Mouse (Mus musculus) cerebellum, adult 9-11 months (tissue): Measurements from ENCODE around the gene Inha.

ENCODE experiments used
- DNase-seq: peaks from one replicate; pipeline ENCODE4 v3.0.0; 2022

The Inha gene

GRCm38 (mm10) chr1:75521321-75522031 lies 14.6 kb downstream of the Inha start, which contains the start of gene Stk11ip:
Gene Stk11ip, plus strand, starts transcription at chr1:75521529.
- DNase-seq, result peak; percentile 91

GRCm38 (mm10) chr1:75524679-75525078 lies 17.8 kb downstream of the Inha start:
- no peak for DNase-seq

GRCm38 (mm10) chr1:75530546-75530945 lies 23.7 kb downstream of the Inha start:
- DNase-seq, result no peak

- DNase-seq, result no peak
These were observed 25.6 kb downstream of the Inha start for GRCm38 (mm10) chr1:75532280-75533172.

- no peak for DNase-seq
These were observed 26.7 kb downstream of the Inha start for GRCm38 (mm10) chr1:75533325-75534252.

- DNase-seq, result no peak
These were observed 30.7 kb downstream of the Inha start for GRCm38 (mm10) chr1:75537587-75537986.

GRCm38 (mm10) chr1:75538597-75539190 lies 31.8 kb downstream of the Inha start:
- DNase-seq, result no peak

- DNase-seq, result no peak
These were observed 34.6 kb downstream of the Inha start for GRCm38 (mm10) chr1:75541496-75541895.

- DNase-seq, result no peak
These were observed 37.5 kb downstream of the Inha start for GRCm38 (mm10) chr1:75544351-75544750.

- peak; percentile 83 for DNase-seq
These were observed 39.4 kb downstream of the Inha start, which contains the start of gene Slc4a3 for GRCm38 (mm10) chr1:75545965-75546956. Gene Slc4a3, plus strand, starts transcription at chr1:75546266.

- DNase-seq, result no peak
These were observed 40.5 kb downstream of the Inha start for GRCm38 (mm10) chr1:75547351-75547750.

GRCm38 (mm10) chr1:75548083-75548482 lies 41.2 kb downstream of the Inha start:
- no peak for DNase-seq

GRCm38 (mm10) chr1:75548871-75549270 lies 42.0 kb downstream of the Inha start:
- DNase-seq, result peak; percentile 26

- peak; percentile 31 for DNase-seq
These were observed 42.7 kb downstream of the Inha start for GRCm38 (mm10) chr1:75549289-75550279.

GRCm38 (mm10) chr1:75550586-75550985 lies 43.7 kb downstream of the Inha start:
- DNase-seq, result peak; percentile 31

- no peak for DNase-seq
These were observed 48.8 kb downstream of the Inha start for GRCm38 (mm10) chr1:75555680-75556079.

GRCm38 (mm10) chr1:75556143-75556781 lies 49.4 kb downstream of the Inha start:
- DNase-seq, result no peak

GRCm38 (mm10) chr1:75557041-75557440 lies 50.2 kb downstream of the Inha start:
- DNase-seq, result peak; percentile 36
